Mouse (Mus musculus): Measurements from ENCODE around the gene Mal.
A peak's percentile ranks its signal among the peaks of the same experiment; 100 is the strongest.
"Not testable (repeated sequence)": the region's sequence is repeated elsewhere in the genome, so short reads cannot be mapped to it uniquely, and the experiment has no call there.

Gene Mal

DNA sequence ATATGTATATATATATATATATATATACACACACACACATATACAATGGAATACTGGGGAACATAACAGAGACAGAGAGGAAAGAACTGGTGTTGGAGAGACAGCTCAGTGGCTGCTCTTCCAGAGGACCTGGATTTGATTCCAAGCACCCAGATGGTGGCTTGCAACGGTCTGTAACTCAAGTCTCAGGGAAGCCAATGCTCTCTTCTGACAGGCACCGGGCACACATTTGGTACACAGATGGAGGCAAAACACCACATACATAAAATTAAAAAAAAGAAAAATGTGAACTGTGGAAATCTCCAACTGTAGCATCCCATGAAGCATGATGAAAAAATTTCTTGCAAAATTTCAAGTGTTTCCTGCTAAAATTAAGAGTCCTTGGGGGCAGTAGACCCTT is 31.7 kb downstream of the Mal start:
- no peak for DNase-seq (ENCODE audit: low spot score)

DNA sequence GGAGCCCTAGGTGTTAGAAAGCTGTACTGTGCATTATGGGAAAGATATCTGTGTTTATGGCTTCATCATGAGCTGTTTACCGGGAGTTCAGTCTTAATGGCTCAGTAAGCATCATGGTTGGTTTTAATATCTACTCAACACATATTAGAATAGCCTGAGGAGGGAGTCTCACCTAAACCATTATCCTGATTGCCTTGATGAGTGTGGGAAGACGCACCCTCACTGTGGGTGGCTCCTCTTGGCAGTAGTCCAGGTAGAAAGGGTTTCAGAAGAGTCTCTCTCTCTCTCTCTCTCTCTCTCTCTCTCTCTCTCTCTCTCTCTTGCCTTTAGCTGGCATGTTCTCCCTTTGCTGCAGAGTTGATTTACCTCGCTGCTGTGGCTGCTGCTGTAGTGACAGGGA is 34.4 kb downstream of the Mal start:
- no peak for DNase-seq (ENCODE audit: low spot score)

DNA sequence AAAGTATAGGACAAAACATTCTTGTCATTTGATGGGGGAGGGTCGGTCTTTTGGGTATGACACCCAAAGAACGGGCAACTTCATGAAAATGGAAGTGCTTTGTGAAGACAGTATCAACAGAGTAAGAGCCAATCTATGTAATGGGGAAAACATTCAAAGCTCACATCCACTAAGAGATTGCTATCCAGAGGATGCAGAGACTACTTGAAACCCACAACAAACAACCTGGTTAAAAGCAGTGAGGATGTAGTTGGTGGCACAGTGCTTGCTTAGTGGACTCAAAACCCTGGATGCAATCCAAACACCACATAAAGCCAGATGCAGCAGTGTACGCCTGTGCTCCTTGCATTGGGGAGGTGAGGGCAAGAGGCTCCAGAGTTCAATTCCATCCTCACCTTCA is 37.2 kb downstream of the Mal start:
- no peak for DNase-seq (ENCODE audit: low spot score)

DNA sequence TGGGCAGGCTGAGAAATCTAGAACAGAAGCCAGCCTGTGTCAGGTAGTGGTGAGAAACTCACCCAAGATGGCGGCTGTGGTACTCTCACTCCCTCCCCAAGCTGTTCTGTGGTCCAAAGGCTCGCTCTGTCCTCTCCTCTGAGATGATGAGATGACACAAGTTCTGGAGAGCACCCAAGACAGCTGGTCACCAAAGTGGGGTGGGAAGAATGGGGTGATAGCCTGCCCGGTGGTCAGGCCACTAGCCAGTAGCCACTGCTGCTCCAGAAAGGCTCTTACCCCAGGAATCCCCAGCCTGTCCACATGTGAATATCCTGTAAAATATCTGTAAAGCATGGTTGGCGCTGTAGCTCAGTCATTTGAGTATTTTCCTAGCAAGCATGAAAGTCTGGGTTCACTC is 44.2 kb downstream of the Mal start:
- no peak for DNase-seq (ENCODE audit: low spot score)

DNA sequence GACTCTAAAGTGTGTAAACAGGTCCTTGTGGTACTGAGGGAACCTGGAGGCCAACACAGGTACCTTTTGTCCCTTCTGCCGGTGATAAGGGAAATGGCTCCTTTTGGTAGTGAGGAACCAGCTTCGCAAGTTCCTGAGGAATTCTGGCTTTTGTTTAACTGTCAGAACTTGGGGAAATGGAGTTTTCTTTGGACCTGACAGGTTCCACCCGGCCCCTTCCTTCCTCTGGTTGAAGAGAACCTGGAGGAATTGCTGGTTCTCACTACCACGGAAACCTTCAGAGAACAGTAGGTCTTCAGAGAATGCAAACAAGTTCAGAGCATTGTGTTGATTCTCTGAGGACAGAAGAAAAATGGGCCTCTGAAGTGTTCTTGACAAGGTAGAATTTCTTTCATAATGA is 45.1 kb downstream of the Mal start:
- no peak for DNase-seq (ENCODE audit: low spot score)

DNA sequence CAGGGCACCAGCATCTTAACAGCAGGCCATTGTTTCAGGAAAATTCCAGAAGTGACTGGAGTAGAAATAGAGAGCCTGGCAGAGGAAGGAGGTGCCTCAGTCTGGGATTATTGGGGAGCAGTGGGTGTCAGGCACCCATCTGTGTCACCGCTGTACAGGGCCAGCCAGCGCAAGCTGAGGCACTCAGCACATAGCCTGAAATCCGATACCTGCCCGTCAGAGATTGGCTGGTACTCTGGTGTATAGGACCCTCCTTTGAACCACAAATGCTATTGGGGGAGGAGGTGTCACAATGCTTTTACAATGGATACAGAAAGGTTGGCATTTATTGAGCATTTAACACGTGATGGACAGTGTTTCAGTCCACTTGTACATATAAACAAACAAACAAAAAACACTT is 47.5 kb downstream of the Mal start:
- DNase-seq (ENCODE audit: low spot score), result no peak

DNA sequence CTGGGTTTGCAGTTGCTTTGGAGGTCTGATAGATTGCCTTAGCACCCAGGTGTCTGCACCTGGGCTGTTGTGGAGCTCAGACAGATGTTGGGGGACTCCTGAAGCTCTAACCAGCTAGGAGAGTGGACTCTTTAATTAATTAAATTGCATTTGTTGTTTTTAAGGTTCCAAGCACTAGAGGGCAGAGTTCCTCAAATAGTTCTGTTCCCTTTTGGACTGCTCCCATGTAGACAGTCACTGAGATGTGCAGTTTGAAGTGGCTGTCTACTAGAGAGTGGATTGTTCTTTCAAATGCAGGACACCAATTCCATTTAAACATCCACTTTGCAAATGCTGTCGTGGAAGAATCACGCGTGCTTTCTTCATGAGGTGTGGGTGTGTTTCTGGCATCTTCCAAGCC is 48.3 kb downstream of the Mal start:
- no peak for DNase-seq (ENCODE audit: low spot score)

DNA sequence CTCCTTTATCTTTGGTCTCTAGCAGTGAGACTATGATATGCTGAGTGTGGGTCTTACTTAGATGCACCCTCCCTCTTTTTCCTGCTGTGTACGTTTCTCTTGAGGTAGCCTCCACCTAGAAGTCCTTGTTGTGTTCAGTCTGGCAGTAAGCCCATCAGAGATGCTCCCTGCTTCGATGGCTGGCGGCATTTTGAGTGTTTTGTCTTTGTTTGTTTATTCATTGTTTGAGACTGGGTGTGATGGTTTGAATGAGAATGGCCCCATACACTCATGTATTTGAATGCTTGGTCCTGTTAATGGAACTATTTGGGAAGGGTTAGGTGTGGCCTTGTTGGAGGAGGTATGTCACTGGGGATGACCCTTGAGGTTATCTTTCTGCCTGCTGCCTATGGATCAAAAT is 51.3 kb downstream of the Mal start:
- no peak for DNase-seq (ENCODE audit: low spot score)

DNA sequence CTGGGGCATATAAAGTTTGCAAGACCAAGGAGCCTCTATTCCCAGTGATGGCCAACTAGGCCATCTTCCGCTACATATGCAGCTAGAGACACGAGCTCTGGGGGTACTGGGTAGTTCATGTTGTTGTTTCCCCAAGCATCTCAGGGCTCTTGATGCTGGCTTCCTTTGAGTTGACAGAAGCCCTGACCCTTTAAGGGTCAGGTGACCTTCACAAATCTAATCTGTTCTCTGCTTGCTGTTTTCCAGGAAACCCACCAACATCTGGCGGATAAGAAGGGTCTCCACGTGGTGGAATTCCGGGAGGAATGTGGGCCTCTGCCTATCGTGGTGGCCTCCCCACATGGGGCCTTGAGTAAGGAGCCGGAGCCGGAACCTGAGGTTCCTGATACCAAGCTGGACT is 53.1 kb downstream of the Mal start:
- DNase-seq (ENCODE audit: low spot score), result not testable (repeated sequence)

DNA sequence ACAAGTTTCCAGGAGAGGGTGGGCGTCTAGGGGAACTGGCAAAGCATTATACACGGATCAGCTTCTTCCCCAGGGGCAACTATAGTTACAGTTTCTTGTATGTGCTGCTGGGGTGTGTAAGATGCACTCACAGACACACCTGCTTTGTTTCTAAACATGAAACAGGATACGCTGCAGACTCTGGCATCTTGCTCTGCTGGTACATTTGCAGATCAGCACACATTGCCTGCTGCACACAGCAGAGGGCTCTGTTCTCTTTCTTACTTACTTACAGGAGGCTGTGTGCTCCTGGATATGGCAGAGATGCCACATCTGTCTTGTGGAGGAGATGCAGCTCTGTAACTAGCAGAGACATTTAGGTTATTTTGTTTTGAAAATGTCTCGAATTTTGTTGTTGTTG is 65.7 kb downstream of the Mal start:
- DNase-seq (ENCODE audit: low spot score), result no peak

DNA sequence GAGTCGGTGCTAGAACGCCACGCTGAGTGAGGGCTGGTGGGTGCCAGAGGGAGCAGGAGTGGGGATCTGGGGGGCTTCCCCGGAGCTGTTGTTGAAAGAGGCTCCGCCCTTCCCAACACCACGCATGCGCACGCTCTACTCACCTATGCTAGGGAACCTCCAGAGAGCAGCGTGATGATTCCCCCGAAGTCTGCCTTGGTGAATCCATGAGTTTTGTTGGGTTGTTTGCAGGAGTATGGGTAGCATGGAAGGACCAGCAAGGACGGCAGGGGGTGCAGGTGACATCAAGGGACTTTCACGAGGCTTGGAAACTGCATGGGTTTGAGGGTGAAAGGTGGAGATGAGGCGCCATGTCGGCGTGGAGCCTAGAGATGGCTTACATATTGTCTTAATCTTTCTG is 66.3 kb downstream of the Mal start:
- DNase-seq (ENCODE audit: low spot score), result no peak

DNA sequence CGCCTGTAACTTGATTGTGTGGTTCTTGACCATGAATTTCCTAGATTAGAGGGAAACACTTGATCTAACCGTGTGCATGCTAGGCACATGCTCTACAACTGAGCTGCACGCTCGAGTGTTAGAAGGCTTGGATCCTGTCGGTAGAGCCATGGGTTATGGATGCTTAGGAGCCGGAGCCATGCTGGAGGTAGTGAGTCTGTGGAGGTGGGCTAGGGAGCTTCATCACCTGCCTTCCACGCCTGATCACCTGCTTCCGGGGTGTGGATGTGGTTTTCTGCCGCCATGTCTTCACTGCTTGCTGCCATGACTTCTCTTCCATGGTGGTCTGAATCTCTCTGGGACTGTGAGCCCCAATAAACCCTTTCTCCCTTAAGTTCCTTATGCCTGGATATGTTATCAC is 67.6 kb downstream of the Mal start:
- no peak for DNase-seq (ENCODE audit: low spot score)

DNA sequence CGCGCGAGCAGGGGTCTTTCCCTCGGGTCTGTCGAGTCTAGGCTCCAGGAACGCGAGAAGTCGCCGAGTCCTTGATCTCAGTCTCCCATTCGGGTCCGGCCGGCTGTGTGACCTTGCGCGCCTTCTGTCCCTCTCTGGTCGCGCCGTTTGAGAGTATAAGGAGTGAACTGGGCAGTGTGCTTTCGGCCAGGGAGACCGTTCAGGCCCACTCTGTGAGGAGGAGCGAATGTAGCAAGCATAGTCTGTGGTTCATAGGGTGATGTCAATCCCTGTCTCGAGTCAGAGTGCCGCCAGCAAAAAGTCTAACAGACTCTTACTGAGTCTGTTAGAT is 69.0 kb downstream of the Mal start:
- no peak for DNase-seq (ENCODE audit: low spot score)

DNA sequence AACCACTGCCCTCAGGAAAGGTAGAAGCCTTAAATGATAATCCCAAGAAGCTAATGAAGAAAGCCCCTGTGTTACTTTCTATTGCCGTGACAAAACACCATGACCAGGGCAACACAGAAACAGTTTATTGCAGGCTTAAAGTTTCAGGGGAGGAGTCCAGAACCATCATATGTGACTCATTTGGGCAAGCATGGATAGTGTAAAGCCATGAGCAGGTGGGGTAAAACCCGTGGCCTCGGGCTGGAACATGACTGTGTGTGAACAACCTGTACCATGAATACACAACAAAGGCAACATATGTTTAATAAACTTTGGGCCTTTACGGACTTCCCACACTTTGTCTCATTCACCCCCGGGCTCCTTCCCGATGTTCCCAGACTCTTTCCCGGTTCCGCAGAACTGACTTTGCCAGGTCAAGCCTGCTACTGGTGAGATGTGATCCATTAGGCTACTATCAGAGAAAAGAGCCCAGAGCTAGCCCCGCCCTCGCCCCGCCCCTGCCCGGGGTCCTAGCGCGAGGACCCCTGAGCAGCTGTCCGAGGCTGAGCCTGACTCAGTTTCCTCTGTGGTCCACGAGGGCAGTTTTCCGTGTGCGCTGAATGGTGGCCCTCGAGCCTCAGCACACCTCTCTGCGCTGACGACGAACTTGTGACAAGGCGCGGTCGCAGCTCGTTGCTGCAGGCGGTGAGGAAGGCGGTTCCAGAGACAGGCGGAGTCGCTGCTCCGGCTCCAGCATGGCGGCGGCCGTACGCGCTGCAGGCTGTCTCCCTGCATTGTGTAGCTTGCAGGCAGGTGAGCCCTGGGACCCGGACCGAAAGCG is 69.6 kb downstream of the Mal start, which contains the start of the genes Zfp661 and Mrps5:
TSS of gene Zfp661 (minus strand) at position 401 of the 820 bp plus-strand sequence.
TSS of gene Mrps5 (plus strand) at position 529 of the 820 bp plus-strand sequence.
- DNase-seq (ENCODE audit: low spot score), result peak; percentile 55

DNA sequence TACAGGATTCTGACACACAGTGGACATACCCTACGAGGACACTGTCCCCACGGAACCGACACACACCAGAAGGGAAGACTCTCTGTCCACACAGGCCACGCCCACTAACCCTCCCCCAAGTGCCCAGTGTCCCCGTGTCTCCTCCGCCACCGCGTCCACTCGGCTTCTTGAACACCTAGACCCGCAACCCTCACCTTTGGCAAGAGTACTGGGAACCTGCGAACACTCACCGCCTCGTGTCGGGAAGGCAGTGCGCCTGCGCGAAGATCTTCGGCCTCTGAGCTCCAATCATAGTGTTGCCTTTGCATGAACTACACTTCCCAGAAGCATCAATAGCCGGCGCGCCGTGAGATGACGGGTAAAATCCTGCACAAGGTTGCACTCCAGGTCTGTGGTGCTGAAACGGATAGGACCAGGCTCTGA is 72.0 kb downstream of the Mal start:
- peak; percentile 87 for DNase-seq (ENCODE audit: low spot score)

Data from layer of hippocampus, adult 9-10 months (tissue).